Mouse (Mus musculus) ES-CJ7 (cell line): ENCODE results near the gene Zfp821.

Experiments
- DNase-seq: peaks from one replicate; pipeline ENCODE4 v3.0.0; 2011; ENCODE audit warnings: low read depth, low spot score

Zfp821 gene

DNA sequence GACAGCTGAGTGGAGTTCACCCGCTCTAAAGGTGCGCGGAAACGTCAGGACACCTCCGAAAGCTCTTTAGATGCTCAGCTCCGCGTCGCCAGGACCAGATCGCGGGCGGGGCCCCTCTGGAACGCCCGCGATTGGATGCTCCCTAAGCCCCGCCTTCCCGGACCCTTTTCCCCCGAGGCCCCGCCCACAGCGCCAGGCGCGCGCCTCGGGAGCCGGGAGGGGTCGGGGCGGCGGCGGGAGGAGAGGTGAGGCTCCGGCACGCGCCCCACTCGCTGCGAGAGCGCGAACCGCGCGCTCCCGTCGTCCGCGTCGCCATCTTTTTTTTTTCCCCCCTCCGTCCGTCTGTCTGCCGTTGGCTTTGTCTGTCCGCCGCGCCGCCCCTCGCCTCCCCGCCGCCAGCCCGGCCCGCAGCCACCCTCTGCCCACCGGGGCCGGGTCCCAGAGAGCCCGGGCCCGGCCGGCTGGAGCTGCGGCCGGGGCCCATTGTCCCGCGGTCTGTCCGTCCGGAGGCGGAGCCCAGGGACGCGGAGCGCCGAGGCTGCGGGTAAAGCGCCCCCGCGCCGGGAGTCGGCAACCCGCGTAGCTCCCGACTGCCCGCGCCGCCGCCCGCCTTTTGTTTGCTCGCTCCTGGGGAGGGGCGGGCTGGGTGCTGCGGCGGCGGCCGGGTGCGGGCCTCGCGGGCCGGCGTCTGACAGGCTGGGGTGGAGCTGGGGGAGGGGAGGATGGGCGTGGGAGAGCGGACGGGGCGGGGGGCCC, at the start of gene Zfp821:
Gene Zfp821 (plus strand): TSS at position 227 of the 756 bp plus-strand sequence.
- DNase-seq = peak; percentile 94

DNA sequence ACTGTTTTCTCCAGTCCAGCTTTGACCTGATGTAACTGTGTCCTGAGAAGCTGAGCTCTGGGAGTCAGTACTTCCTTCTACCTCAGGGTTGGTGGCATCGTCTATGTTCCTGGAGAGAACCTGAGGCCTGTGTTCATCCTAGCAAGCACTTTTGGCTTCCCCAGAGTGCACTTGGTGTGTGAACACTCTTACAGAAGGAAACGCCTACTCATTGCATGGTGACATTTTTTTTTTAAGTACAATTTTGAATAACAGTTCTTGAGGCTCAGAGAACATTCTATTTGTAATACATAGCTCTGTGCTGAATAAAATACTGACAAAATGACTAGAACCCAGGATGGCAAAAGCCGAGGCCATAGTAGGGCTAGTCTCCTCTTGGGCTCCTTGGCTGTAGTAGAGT, 48.5 kb upstream of the Zfp821 start:
- DNase-seq = no peak

DNA sequence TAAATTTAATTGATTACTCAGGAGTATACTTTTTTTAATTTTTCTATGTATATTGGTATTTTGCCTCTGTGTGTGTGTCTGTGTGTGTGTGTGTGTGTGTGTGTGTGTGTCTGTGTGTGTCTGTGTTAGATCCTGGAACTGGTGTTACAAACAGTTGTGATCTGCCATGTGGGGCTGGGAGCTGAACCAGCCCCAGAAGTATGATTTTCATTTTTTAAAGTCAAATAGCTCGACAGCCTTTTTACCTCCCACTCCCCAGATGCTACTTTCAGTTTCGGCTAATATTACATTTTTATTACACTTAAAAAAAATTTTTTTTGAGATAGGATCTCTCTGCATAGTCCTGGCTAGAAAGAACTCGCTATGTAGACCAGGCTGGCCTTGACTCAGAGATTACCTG, 43.0 kb upstream of the Zfp821 start:
- no peak for DNase-seq

DNA sequence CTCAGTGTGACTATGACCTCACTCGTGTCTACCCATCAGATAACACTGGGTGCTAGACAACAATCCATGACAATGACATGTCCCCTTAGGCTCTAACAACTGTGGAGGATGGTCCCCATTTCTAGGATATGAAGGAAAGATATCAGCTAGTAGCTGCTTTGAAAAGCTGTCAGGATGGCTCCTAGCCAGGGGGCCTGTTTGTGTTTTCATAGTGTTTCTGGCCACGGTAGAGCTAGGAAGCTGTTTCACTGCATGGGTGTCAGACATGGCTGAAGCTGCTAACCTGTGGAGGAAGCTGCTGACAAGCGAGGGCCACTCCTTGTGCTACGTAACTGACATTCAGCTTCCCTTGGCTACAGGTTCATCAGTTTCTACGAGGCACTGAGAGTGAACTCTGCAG, 38.7 kb upstream of the Zfp821 start:
- no peak for DNase-seq

DNA sequence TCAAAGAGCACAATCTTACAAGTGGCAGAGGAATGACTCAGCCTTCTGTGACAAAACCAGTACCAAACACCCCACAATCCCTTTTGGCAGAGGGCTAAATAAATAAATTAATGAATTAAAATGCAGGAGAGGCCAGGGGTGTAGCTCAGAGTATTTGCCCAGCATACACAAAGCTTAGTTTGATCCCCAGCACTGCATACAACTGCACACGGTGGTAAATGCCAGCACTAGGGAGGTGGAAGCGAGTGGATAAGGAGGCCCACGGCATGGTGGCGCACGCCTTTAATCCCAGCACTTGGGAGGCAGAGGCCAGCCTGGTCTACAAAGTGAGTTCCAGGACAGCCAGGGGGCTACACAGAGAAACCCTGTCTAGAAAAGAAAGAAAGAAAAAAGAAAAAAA, 32.7 kb upstream of the Zfp821 start:
- DNase-seq = no peak

DNA sequence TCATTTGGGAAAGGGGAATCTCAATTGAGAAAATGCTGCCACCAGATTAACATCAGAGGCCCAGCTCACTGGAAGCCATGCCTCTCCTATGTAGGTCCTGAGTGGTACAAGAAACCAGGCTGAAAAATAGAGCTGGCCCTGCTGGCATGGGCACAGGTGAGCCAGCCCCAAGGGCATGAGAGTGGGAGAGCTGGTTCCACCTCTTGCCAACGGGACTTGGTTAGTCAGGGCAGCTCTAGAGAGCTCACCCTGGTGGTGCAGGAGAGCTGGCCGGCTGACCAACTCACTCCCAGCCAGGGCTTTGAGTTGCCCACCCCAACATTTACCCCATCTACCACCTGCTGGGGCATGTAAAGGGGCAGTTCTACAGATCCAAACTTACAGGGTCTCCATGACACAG, 31.8 kb upstream of the Zfp821 start:
- no peak for DNase-seq

DNA sequence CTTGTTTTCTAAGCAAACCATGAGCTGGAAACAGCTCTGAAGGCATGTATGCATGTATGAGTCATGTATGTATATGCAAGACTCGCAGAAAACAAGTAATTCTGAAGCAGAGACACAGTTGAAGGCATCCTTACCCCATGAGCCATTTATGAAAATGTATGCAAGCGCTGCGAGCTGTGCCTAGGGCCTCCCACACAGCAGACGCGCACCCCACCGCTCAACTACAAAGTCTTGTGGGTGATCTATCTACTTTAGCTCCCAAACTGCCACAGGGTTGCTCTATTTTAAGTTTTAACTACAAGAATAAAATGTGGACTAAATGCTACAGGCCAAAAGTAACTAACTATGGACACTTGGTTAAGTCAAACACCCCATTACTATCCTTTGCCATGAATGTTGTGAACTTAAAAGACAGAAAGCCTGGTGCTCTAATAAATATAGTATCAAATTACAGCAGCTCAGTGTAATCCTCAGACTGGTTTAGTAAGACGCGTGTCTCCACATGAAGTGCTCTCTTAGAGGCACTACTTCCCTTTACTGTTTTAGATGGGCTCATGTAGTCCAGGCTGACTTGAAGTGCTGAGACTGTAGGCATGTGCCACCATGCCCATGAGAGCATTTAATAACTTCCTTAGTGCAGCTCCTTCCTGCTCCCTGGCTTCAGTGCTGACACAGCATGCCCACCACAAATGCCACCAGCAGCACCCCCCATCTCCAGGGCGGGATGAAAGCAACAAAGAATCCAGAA, 29.3 kb upstream of the Zfp821 start:
- no peak for DNase-seq

DNA sequence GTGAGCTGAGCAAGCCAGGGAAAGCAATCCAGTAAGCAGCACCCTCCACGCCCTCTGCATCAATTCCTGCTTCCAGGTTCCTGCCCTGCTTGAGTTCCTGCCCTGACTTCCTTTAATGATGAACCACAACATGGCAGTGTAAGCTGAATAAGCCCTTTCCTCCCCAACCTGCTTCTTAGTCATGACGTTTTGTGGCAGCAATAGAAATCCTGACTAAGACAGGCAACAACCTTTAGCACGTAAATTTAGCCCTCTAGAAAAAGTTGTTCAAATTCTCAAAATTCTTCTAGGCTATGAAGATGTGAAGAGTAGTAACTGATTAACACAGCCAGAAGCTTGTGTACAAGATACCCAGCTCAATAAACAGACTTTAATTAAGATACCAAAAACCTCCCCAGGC, 23.8 kb upstream of the Zfp821 start:
- no peak for DNase-seq

DNA sequence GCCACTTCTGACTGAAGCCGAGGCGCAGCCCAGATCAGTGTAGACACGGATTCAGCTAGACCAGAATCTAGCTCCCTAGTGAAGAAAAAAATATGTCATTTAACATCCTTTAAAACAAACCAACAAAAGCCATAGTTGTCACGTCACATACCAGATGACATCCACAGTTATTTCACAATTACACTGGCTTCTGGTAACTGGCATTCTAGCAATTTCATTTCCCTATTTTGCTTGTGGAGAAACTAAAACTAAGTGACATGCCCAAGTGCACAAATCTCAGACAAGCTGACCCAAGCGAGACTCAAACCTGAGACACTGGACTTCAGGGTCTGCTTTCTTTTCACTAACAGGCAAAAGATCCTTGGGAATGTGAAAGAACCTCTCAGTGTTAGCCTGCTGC, 23.2 kb upstream of the Zfp821 start:
- no peak for DNase-seq

DNA sequence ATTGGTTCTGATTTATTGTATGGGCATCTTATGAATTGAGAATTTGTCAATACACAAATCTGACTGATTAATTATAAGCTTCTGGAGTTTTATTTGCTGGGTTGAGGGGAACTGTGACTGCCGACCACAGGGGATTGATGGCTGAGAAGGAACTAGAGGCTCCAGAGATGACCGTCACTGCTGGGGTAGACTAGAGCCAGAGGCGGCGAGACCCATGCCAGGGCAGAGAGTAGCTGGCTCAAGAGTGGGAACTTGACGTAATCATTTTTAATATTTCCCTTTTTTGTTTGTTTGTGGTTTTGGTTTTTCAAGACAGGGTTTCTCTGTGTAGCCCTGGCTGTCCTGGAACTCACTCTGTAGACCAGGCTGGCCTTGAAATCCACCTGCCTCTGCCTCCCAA, 18.1 kb upstream of the Zfp821 start:
- DNase-seq = no peak

DNA sequence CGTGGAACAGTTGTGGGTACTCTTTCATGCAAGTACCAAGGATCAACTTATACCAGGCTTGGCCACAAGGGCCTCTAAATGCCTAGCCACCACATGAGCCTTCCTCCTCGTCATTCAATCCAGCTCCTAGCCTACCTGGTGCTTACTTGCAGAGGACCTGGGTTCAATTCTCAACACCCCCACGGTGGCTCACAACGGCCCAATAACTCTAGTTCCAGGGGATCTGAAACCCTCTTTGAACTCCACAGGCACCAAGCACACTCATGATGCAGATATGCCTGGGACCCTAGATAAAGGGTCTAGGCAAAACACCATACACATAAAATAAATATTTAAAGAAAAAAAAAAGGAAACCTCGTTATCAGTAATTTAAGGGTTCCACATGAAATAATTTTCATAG, 13.6 kb upstream of the Zfp821 start:
- DNase-seq = peak; percentile 65

DNA sequence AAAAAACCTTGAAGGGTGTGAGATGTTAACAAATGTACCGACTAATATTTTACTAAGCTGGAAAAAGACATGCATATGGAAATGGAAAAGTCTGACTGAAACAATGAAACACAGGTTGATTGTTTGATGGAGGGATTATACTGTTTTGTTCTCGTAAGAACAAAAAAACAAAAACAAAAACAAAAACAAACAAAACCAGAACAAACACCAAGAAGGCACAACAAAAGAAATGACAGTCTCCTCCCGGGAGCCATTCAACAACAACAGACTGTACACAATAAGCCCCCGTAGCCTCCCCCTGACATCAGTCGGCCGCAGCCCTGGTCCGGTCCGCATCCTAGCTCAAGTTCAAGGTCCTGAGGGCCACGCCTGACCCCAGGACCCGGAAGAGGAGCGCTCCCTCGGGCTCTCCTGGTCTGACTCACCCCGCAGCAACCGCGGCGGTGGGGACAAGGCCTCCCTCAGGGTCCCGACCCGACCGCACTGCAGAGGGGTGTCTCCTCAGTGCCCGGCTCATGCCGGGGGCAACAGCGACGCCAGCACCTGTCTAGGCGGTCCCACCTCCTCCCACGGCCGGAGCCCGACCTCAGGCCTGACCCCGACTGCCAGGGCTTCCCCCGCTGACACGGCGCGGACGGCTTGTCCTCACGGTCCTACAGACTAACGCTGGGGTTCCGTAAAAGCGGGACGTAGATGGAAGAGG, 12.8 kb upstream of the Zfp821 start:
- peak; percentile 75 for DNase-seq

DNA sequence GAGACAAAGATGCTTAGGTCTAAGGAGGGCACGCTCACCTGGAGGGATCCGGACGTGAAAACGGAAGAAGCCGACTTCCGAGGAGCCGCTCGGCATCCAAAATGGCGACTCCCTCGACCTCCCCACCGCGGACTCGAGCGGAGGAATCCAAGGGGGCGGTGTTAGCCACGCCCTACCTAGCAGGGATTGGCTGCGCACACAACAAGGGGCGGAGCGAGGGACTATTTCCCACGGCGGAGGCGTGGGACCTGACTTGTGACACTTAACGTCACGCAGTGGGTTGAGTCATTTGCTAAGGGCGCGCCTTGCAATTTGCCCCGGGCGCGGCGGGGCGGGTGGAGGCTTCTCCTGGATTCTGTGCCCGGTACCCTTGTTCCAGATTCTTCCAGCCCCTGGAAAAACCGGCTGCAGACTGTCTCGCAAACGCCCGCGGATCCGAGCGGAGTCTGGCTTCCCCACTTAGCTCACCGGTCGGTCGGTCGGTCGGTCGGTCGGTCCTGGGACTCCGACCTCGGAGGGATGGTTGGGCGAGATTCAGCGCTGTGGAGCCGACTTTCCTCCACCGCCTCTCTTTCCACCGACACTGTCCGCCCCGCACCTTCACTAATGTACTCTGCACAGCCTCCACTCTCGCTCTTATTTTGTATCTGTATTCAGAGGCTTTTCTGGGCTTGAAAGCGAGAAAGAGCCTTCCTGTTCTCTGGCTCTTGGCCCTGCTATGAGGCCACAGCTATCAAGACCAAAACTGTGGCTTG, 12.0 kb upstream of the Zfp821 start, which contains the start of gene Ist1:
Gene Ist1 (minus strand): TSS at position 115 of the 755 bp plus-strand sequence.
- peak; percentile 100 for DNase-seq

DNA sequence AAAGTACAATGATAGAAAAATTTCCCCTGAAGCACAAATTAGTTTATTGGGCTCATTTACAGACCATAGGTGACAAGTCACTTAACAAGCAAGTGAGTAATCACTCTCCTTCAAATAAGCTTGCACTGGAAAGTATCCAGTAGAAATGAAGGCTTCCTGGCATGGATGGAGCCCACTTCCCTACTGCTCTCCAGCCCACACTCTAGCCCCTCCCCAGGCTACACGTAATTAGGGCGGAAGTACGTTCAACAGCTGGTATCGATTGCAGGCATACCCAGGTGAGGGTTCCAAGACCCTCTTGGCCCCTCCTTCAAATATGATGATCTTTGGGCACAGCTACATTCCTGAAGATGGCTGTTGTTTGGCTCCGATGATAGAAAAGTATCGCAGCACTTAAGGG, 11.2 kb upstream of the Zfp821 start:
- no peak for DNase-seq

DNA sequence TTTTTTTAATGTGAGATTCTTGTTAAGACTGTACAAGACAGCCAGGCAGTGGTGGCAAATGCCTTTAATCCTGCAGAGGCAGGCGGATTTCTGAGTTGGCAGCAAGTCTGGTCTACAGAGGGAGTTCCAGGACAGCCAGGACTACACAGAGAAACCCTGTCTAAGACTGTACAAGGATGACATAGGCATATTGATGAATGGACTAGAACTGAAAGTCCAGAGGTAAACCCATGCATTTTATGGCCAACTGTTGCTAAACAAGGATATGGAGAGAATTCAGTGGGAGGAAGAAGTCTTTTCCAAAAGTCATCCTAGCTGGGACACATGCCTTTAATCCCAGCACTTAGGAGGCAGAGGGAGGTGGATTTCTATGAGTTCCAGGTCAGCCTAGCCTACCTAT, 7.6 kb upstream of the Zfp821 start:
- DNase-seq = no peak

DNA sequence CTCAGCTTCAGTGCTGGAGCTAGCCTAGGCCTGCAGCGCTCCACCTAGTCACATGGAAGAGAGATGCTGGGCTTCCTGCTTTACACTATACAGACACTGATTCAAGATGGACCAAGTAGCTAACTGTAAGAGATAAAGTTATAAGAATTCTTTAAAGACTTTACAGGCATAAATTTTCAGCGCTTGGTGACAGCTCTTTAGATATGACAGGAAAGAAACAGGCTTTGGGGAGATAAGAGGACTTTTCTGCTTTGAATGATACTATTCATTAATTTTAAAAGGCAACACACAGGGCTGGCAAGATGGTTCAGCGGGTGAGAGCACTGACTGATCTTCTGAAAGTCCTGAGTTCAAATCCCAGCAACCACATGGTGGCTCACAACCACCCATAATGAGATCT, 6.9 kb upstream of the Zfp821 start:
- no peak for DNase-seq

DNA sequence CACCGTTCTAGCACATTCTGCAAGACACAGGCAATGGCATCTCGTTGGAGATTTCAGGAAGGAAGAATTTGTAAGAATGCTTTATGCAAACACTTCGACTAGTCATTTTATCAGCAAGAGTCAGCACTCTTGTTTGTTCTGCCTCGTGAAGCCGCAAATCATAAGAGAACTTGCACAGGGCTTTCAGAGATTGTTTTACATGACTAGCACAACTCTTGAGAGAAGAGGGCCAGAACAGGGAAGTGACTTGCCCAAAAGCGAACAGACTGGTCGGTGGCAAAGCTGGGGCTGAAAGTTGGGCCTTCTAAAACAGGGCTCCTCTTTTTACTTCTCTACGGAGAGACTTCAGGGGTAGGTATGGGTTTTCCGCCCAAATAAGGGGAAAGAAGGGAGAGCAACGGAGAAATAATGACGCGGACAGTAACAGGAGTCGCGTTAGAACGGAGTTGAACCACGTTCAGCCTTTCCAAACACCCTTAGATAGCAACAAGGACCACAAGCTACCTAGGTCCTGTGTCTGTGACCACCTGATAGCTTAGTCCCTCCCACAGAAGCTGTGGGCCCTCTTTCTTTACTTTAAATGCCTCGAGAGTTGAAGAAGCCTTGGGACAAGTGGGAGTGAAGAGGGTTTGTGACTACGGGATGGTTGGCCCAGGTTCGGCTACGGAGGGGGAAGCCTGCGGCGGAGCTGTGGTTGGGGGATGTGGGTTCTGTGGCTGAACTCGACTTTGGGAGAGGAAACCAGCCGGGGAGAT, 604 bp upstream of the Zfp821 start:
- peak; percentile 53 for DNase-seq

DNA sequence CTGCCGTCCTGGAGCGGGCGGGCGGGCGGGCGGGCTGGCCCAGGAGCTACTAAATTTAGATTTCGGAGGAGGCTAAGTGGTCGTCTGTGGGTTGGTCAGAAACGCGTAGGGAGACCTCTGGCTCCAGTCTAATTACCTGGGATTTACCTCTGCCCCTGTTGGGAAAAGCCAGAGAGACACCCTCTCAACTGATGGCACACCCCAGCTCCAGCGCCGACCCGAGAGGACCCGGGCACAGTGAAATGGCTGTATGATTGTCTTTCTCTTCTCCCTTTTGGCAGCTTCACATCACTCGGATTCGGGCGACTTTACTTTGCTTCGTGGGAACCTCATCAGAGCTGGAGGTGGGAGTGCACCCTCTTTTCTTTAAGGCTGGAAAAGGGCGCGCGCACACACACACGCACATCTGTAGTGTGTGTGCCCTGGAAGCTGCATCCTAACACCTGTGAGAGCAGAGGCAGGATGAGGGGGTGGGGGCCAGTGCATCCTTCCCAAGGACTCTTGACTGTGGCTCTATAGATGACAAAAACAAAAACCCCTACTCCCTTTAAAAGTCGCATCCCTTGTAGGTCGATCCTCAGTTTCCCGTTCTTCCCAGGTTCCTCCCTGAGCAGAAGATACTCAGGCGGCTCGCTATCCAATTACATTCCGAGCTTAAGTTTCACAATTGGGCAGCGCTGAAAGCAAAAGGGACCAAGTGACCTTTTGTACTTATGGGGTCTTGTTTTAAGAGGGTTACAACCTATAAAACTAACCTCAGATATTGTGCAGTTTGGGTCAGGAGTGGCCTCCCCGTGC, 929 bp downstream of the Zfp821 start:
- peak; percentile 40 for DNase-seq

DNA sequence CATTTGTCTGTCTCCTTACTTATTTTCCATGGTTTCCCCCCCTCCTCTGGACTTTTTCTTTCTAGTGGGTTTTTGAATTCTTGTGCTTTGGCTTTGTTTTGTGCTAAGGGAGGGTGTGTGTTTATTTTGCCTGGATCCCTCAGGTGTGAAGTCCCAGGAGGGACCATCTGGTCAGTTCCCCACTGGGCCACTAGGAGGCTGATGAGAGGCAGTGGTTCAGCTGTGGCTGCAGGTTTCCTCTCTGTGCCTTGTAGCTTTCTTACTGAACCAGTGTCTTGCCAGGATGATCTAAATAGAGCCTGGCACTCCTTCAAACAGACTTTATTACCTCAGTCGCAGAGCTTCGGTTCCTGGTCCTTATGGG, 1.5 kb downstream of the Zfp821 start:
- DNase-seq = peak; percentile 87

DNA sequence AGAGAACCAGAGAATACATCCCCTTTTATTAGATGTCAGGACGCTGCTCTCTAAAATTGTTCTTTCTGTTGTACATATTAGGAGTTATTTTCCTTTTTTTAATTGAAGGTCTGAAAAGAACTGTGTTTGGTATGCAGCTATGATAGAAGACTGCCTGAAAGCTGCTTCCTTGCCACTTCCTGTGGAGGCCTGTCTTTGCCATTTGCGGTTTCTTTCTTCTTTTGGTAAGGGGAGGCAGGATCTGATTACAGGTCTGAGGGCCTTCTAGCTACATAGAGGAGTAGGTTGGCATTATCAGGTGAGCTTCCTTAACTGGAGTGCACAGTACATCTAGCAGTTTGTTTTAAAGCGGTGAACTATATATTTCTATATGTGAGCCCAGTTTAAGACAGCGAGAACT, 2.6 kb downstream of the Zfp821 start:
- no peak for DNase-seq
